Mouse (Mus musculus) spleen, postnatal 36 days (tissue): Measurements from ENCODE around the gene Olfr64.

Experiments
- DNase-seq, 2 experiments: peaks; one replicate each; pipeline ENCODE4 v3.0.0; 2022; ENCODE audit warnings: low spot score in 2 of 2, mixed read lengths in 1 of 2

The Olfr64 gene

GRCm38 (mm10) chr7:103894385-103894784, at the start of gene Olfr64:
Gene Olfr64, minus strand, starts transcription at chr7:103894485.
- DNase-seq = no peak

GRCm38 (mm10) chr7:103942730-103943129, 48.4 kb upstream of the Olfr64 start:
- DNase-seq = peak; percentile 7 to 27

- DNase-seq = no peak
These were observed 40.0 kb upstream of the Olfr64 start, which contains the start of gene Olfr632 for GRCm38 (mm10) chr7:103934264-103934663. Gene Olfr632, plus strand, starts transcription at chr7:103934347.

- DNase-seq = no peak
These were observed 34.2 kb upstream of the Olfr64 start, which contains the start of gene Olfr631 for GRCm38 (mm10) chr7:103928525-103928924. Gene Olfr631, plus strand, starts transcription at chr7:103928825.

DNA sequence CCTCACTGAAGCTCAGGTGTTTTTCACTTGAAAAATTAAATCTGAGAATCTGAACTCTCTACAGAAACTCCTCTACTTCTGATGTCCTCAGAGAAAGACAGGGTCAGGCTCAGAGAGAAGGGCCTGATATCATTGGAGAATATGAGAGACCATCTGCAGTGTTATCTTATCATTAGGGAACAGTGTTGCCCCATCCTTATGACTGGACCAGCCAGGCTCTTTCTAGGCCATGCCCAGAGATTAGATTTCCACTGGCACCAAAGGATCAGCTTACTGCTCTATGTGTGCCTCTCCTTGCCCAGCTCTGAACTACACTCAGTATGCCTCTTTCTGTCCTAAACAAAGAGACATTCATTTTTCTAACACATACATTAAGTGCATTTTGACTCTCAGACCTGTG, 21.1 kb upstream of the Olfr64 start:
- DNase-seq = no peak

DNA sequence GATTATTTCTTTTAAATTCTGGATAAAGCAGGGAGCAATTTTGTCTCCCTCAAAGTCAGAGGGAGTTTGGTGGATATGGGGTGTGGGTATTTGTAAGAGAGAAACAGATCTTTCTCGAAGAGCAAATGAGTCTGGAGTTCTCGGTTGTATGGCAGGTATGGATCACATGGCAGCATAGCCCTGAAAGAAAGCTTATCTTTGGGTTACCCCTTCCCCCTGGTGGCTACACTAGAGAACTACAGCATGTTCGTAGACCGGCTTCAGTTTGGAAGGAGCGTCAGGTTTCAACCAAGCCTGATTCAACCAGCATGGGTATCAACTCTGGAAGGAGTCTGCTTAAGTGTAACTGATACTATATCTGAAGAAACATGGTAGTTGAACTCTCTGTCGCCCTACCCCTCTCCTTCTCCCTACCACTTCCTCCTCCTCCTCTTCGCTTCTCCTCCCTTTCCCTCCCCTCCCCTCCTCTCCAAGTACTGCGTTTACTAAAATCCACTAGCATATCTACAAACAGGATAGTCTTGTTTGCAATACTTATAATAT, 18.8 kb upstream of the Olfr64 start:
- peak in 1 of 2 experiments; percentile 16 for DNase-seq

DNA sequence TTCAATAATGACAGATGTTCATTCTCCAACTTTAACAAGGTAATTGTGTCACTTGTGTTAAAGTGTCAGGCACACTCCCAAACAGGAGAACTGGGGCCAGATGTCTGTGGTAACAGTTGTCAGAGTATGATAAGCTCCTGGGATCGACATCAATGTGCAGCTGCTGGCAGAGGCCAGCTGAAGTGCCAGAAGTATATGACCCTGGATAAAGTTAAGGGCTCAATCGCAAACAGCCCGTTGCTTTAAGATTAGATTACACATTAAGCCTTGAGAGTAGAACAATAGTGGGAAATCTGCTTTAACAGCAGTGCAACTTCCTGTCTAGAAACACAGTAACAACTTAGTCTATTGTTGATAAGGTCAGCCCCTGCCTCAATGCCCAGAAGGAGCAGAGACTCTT, 15.8 kb upstream of the Olfr64 start:
- DNase-seq = peak; percentile 31 to 54

GRCm38 (mm10) chr7:103903187-103903586, 8.9 kb upstream of the Olfr64 start, which contains the start of gene Olfr65:
Gene Olfr65, plus strand, starts transcription at chr7:103903487.
- no peak for DNase-seq

DNA sequence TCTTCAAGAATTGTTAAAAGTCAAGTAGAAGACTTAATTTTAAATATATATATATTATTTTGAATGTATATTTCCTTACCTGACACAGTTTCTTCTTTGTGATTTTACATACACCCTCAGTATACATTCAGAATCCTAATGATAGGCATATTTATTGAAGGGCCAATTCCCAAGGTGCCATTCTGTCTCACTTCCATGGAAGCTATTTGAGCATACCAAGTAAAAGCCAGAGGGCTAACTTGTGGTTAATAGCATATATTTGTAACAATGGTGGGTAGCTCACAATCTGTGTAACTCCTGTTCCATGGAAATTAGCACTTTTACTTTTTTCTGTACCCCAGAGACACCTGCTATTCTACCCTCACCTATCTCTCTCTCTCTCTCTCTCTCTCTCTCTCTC, 8.1 kb downstream of the Olfr64 start, which contains the start of gene Olfr66:
Olfr66 (minus strand) TSS at position 101 of the 400 bp plus-strand sequence.
- DNase-seq = no peak

- DNase-seq = peak in 1 of 2 experiments; percentile 28
These were observed 17.2 kb downstream of the Olfr64 start for GRCm38 (mm10) chr7:103877093-103877492.

GRCm38 (mm10) chr7:103874451-103874850, 19.8 kb downstream of the Olfr64 start:
- no peak for DNase-seq

GRCm38 (mm10) chr7:103873064-103873463, 21.2 kb downstream of the Olfr64 start:
- peak in 1 of 2 experiments; percentile 40 for DNase-seq

GRCm38 (mm10) chr7:103870667-103871066, 23.6 kb downstream of the Olfr64 start:
- peak; percentile 41 to 71 for DNase-seq

DNA sequence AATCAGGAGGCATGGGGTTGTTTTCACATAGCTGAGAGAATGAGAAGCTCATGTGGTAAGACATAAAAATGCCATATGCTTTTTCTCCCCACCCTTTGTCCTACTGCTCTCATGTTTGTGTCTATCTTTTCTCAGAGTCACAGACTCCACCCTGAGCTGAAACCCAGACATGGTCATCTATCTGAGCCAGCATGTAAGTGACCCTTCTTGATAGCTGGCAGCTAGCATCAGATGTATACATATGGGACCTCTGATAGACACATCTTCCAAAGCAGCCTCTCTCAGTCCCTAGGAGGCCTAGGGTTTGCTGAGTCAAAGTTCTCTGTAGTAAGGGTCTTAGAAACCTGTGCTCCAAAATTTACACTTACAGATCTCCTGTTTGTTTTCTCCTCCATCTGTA, 28.6 kb downstream of the Olfr64 start:
- peak; percentile 54 to 71 for DNase-seq

GRCm38 (mm10) chr7:103861531-103861930, 32.8 kb downstream of the Olfr64 start:
- no peak for DNase-seq

DNA sequence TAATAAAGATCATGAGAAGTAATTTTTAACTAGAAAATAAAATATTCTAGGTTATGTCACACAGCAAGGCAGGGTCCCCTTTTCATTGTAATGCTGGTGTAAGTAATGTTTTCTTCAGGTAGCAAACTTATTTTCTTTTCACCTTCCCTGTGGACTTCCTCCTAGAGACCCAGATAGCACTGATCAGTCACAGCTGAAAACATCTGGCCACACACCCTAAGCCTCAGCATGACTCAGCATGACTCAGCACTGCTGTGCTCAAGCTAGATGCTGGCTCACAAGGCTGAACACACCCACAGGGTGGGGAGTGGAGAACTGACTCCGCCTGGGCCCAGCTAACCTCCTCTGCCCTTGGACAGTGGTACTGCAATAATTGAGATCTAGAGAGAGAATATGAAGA, 33.4 kb downstream of the Olfr64 start:
- peak; percentile 68 to 84 for DNase-seq

GRCm38 (mm10) chr7:103859076-103859475, 35.2 kb downstream of the Olfr64 start:
- peak; percentile 58 to 78 for DNase-seq

DNA sequence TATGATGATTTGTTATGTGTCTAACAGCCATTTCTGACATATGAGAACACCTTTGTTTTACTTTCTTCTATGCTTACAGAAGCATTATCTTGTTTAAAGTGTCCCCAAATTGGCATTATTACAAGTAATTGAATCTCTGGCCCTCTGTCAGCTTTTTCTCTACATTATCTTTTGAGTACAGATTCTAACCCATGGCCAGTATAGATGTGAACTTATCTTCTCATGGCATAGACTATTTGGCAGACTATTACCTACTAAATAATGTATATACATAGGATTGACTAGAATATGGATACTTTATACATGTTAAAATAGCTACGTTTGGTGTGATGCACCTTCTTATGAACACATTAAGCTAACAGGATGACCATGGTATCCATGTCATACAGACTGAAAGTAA, 39.6 kb downstream of the Olfr64 start:
- peak in 1 of 2 experiments; percentile 18 for DNase-seq

GRCm38 (mm10) chr7:103853090-103853489, 41.2 kb downstream of the Olfr64 start, which contains the start of gene Hbb-y:
Gene Hbb-y, minus strand, starts transcription at chr7:103853216.
- no peak for DNase-seq

DNA sequence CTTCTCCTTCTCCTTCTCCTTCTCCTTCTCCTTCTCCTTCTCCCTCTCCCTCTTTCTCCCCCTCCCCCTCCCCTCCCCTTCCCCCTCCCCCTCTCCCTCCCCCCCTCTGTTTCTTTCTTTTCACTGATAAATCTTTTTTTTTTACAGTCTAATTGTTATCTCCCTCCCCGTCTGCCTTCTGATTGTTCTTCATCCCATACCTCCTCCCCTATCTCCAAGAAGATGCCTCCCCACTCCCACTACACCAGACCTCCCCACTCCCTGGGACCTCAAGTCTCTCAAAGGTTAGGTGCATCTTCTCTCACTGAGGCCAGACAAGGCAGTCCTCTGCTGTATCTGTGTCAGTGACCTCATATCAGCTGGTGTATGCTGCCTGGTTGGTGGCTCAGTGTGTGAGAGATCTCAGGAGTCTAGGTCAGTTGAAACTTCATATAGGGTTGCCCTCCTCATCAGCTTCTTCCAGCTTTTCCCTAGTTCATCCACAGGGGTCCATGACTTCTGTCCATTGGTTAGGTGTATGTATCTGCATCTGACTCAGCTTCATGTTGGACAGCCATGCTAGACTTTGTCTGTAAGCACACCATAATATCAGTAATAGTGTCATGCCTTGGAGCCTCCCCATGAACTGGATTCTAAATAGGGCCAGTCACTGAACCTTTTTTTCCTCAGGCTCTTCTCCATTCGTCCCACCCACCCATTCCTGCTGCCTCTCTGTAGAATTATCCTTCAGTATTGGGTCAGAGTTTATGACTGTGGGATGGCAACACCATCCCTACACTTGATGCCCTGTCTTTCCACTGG, 49.6 kb downstream of the Olfr64 start:
- DNase-seq = no peak

DNA sequence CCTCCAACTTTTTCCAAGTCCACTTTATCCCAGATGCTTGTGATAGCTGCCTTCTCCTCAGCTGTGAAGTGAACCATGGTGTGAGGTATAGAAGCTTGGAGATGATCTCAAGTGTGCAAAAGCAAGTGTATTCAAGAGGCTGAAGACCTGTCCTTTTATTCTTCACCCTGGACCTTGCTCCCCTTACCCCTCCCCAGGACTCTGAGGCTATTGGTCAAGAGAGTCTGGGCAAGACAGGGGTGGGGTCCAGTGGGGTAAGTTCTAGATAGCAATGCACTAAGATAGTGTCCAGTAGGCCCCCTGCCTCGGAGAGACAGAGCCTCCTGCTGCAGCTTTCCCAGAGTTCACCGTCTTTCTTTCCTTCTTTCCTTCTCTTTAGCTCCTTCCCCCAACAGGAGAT, 51.3 kb downstream of the Olfr64 start, which contains the start of gene Hbb-bh1:
Hbb-bh1 (minus strand) TSS at position 131 of the 400 bp plus-strand sequence.
- DNase-seq = no peak

DNA sequence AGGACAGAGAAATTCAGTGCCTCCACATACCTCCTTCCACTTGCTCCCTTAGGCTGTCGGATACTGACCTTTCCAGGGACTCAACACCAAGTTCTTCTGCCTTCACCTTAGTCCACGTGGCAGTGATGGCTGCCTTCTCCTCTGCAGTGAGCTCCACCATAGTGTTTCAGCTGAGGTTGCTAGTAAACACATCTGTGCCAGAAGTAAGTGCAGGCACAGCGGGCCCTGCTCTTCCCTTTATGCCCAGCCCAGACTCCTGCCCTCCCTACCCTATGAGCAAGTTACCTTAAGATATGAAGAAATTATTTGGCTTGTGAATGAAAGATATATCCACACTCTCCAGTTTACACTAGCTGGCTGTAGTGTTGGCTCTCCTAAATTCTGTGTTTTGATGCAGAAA, 54.0 kb downstream of the Olfr64 start, which contains the start of gene Hbb-bh2:
Hbb-bh2 (minus strand) TSS at position 253 of the 400 bp plus-strand sequence.
- DNase-seq = no peak
